24 mouse cellular contexts compared by ENCODE assay signal in the genomic region with DNA sequence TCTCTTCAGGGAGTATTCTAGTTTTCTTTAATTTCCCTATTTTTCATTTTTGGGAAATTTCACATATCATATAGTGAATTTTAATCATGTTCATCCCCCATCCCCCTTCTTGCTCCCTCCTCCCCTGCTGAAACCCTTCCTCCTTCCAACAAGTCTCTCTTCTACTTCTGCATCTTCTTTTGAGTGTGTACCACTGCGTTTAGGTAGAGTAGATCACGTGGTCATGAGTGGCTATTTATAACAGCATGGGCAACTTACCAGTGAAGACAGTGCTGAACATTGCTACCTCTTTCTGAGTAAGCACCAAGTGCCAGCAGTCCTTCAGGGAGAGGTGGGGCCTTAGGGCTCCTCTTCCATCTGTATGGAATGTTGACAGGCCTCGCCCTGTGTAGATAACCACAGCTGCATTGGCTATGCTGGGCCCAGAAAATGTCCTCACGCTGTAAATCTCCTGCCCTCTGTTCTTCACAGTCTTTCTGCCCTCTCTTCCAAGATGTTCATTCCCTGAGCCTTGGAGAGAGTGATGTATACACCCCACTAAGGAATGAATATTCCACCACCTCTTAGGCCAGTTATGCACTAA. TPM values are rescaled to one million over a fixed set of nuclear protein-coding genes. Genes with fewer than 3 reads are reported as not detected.
"Had no signal": no experiment of that assay in that cellular context is flagged by ENCODE, and none has a peak within 500 bp of the region (broad histone marks: within the 10 kb centered on the region; RNA-seq: fewer than 3 reads in every experiment).

No protein-coding gene starts in this region.

- H3K9ac ChIP-seq: limb, embryonic 12.5 days; limb, embryonic 15.5 days; liver, embryonic 14.5 days; lung, embryonic 15.5 days; midbrain, embryonic 13.5 days had no signal

- ATAC-seq: midbrain, embryonic 13.5 days; midbrain, embryonic 16.5 days had no signal

- H3K4me1 ChIP-seq: limb, embryonic 12.5 days; limb, embryonic 15.5 days; lung, embryonic 15.5 days; megakaryocyte, embryonic 14.5 days; midbrain, embryonic 10.5 days had no signal

- H3K4me2 ChIP-seq: limb, embryonic 12.5 days; limb, embryonic 15.5 days; liver, embryonic 11.5 days; lung, embryonic 15.5 days; midbrain, embryonic 13.5 days had no signal

- DNase-seq: kidney, postnatal 25 days; left cerebral cortex, postnatal 4 days; lung, adult 18-20 months; lung, postnatal 10 days; lung, postnatal 36 days; right cerebral cortex, adult 18-20 months; right cerebral cortex, postnatal 14 days; right cerebral cortex, postnatal 4 days; thymus, adult 2 months; thymus, postnatal 14 days; thymus, postnatal 4 days had no signal

- H3K27me3 ChIP-seq: limb, embryonic 12.5 days; limb, embryonic 15.5 days; lung, embryonic 15.5 days; megakaryocyte, embryonic 14.5 days; midbrain, embryonic 13.5 days had no signal

- H3K27ac ChIP-seq: kidney, postnatal 0 days; limb, embryonic 12.5 days; limb, embryonic 15.5 days; liver, embryonic 14.5 days; lung, embryonic 15.5 days; midbrain, embryonic 10.5 days; midbrain, embryonic 13.5 days; stomach, postnatal 0 days had no signal

- H3K9me3 ChIP-seq: limb, embryonic 12.5 days; limb, embryonic 15.5 days; lung, embryonic 15.5 days; megakaryocyte, embryonic 14.5 days; midbrain, embryonic 10.5 days; midbrain, embryonic 13.5 days had no signal

- H3K36me3 ChIP-seq: limb, embryonic 12.5 days; limb, embryonic 15.5 days; lung, embryonic 15.5 days; midbrain, embryonic 10.5 days; midbrain, embryonic 13.5 days had no signal

- H3K4me3 ChIP-seq: limb, embryonic 12.5 days; limb, embryonic 15.5 days; lung, embryonic 15.5 days; megakaryocyte, embryonic 14.5 days; midbrain, embryonic 10.5 days; midbrain, embryonic 13.5 days had no signal

RNA-seq across cellular contexts. Expression of a gene that starts 33.6 kb away (rescaled TPM):
- total RNA-seq: monocyte, adult 5-6 weeks had no signal
- polyA plus RNA-seq: kidney, embryonic 14.5 days; kidney, postnatal 0 days; limb, embryonic 12.5 days had no signal
